Mouse (Mus musculus) liver, embryonic 15.5 days (tissue): ENCODE data around the gene Dmd. TPM values are rescaled to one million over a fixed set of nuclear protein-coding genes. Genes with fewer than 3 reads are reported as not detected.

Experiments
- ATAC-seq: fragments of 200-750 bp; cut with Nextera tagmentation; 2 replicates; pipeline ENCODE4 v1.8.0; 2017; ENCODE audit warnings: moderate number of reproducible peaks, mild to moderate bottlenecking, moderate library complexity; ENCODE audit not compliant: insufficient read depth
- H3K27ac ChIP-seq: fragments of 300-500 bp; sonication (generic); replicated peaks from 2 replicates; pipeline ENCODE4 v1.5.1; 2015; ENCODE audit warnings: mild to moderate bottlenecking, inconsistent platforms
- H3K27me3 ChIP-seq: fragments of 300-500 bp; sonication (generic); 2 replicates; pipeline ENCODE4 v1.6.1; 2015; ENCODE audit warnings: mild to moderate bottlenecking, inconsistent platforms
- H3K36me3 ChIP-seq: fragments of 300-500 bp; sonication (generic); replicated peaks from 2 replicates; pipeline ENCODE4 v1.6.1; 2015; ENCODE audit warnings: moderate library complexity, mild to moderate bottlenecking, inconsistent platforms
- H3K4me1 ChIP-seq: fragments of 300-500 bp; sonication (generic); replicated peaks from 2 replicates; pipeline ENCODE4 v1.6.1; 2015; ENCODE audit warnings: inconsistent platforms
- H3K4me2 ChIP-seq: fragments of 300-500 bp; sonication (generic); 2 replicates; pipeline ENCODE4 v1.6.1; 2015; ENCODE audit warnings: moderate library complexity, mild to moderate bottlenecking, inconsistent platforms
- H3K4me3 ChIP-seq: fragments of 300-500 bp; sonication (generic); replicated peaks from 2 replicates; pipeline ENCODE4 v1.5.1; 2015; ENCODE audit warnings: mild to moderate bottlenecking, inconsistent platforms
- H3K9ac ChIP-seq: fragments of 300-500 bp; sonication (generic); 2 replicates; pipeline ENCODE4 v1.6.1; 2015; ENCODE audit warnings: moderate library complexity, mild to moderate bottlenecking, inconsistent platforms
- H3K9me3 ChIP-seq: fragments of 300-500 bp; sonication (generic); replicated peaks from 2 replicates; pipeline ENCODE4 v1.6.1; 2016; ENCODE audit warnings: inconsistent platforms
- WGBS: fragments of 180-500 bp; shearing (Covaris S2); methylation state at CpG from one replicate; pipeline ENCODE4 v1.1.7; 2015; ENCODE audit warnings: mixed read lengths; ENCODE audit not compliant: insufficient replicate concordance; 5-methylcytosine and 5-hydroxymethylcytosine counted together
- polyA plus RNA-seq: library from polyadenylated mRNA; unstranded; fragments of >200 nt; fragmentation: Nextera tagmentation; extraction: Ambion mirVana; gene quantifications from 2 replicates; pipeline ENCODE4 v1.2.1, GENCODE M21; 2015

The Dmd gene
- polyA plus RNA-seq, 1 experiment from 2014 or later = 7.5 TPM

GRCm38 (mm10) chrX:84860012-84860647 is 1911.5 kb downstream of the Dmd start:
- no peaks in the 10 kb centered on the region for H3K27me3 ChIP-seq
- no peaks in the 10 kb centered on the region for H3K36me3 ChIP-seq
- WGBS = 40% methylated on average over 3 of the region's 3 CpGs
- H3K27ac ChIP-seq = no peak overlapping the region
- peak; percentile 34; the same call in 1 of the 2 replicates for ATAC-seq
- H3K9me3 ChIP-seq = no peaks in the 10 kb centered on the region
- no peak overlapping the region for H3K9ac ChIP-seq
- H3K4me3 ChIP-seq = no peak overlapping the region
- H3K4me2 ChIP-seq = no peak overlapping the region
- no peaks in the 10 kb centered on the region for H3K4me1 ChIP-seq

- Histone ChIP-seq H3K9ac (no peak overlapping the region), H3K27me3 (no peaks in the 10 kb centered on the region), H3K9me3 (no peaks in the 10 kb centered on the region), H3K4me1 (no peaks in the 10 kb centered on the region), H3K27ac (no peak overlapping the region), H3K4me3 (no peak overlapping the region), H3K36me3 (no peaks in the 10 kb centered on the region), H3K4me2 (no peak overlapping the region)
- no peak for ATAC-seq
- 62% methylated on average over 4 of the region's 4 CpGs for WGBS
These were observed 1924.4 kb downstream of the Dmd start for GRCm38 (mm10) chrX:84873090-84873489.

DNA sequence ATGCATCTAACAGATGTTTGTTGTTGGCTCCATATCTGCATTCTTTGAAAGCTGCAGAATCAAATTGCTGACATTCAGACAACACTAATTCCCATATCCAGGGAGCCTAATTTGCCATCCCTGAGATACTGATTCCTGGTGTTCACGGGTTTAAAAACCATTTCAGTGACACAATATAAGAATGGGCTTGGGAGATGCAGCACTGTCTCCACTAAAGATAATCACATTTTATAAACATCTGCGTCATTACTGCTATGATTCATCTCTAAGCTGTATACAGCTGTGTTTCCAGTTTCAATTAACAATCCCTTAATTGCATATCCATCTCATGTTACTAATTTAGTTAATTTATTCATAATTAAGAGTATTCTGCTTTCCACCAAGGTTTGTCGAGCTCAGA is 1929.5 kb downstream of the Dmd start:
- WGBS = 44% methylated on average over 3 of the region's 3 CpGs
- Histone ChIP-seq H3K36me3 (no peaks in the 10 kb centered on the region), H3K4me1 (no peaks in the 10 kb centered on the region), H3K9me3 (no peaks in the 10 kb centered on the region), H3K27me3 (no peaks in the 10 kb centered on the region), H3K27ac (no peak overlapping the region), H3K4me2 (no peak overlapping the region), H3K9ac (no peak overlapping the region), H3K4me3 (no peak overlapping the region)
- ATAC-seq = no peak

- Histone ChIP-seq H3K27ac (no peak overlapping the region), H3K27me3 (no peaks in the 10 kb centered on the region), H3K4me2 (no peak overlapping the region), H3K36me3 (no peaks in the 10 kb centered on the region), H3K4me1 (no peaks in the 10 kb centered on the region), H3K4me3 (no peak overlapping the region), H3K9me3 (no peaks in the 10 kb centered on the region), H3K9ac (no peak overlapping the region)
- no peak for ATAC-seq
- 58% methylated on average over 10 of the region's 10 CpGs for WGBS
These were observed 1984.2 kb downstream of the Dmd start for GRCm38 (mm10) chrX:84932715-84933473.

GRCm38 (mm10) chrX:84960557-84960956 is 2011.9 kb downstream of the Dmd start:
- H3K36me3 ChIP-seq = no peaks in the 10 kb centered on the region
- no peaks in the 10 kb centered on the region for H3K4me1 ChIP-seq
- H3K27ac ChIP-seq = no peak overlapping the region
- H3K9ac ChIP-seq = no peak overlapping the region
- H3K4me3 ChIP-seq = no peak overlapping the region
- H3K9me3 ChIP-seq = no peaks in the 10 kb centered on the region
- no peak for ATAC-seq
- H3K27me3 ChIP-seq = no peaks in the 10 kb centered on the region
- WGBS = 50% methylated on average over 5 of the region's 5 CpGs
- H3K4me2 ChIP-seq = no peak overlapping the region

DNA sequence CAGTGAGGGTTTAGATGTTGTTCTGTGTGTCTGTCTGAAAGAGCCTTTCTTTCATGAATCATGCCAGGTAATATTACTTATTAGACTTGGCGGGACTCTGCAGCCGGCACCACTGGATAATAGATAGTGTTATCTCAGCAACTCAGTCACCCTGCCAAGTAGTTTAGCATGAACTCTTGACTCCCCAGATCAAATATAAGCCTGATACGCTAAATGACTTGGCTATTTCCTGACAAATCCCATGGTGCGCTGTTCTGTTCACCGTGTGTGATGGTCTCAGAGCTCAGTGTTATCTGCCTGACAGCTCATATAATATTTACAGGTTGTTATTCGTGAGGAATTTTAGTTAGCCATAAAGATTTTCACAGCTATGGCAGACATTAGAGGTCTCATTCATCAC is 2012.3 kb downstream of the Dmd start:
- Histone ChIP-seq H3K27ac (no peak overlapping the region), H3K4me2 (no peak overlapping the region), H3K9me3 (no peaks in the 10 kb centered on the region), H3K9ac (no peak overlapping the region), H3K27me3 (no peaks in the 10 kb centered on the region), H3K4me3 (no peak overlapping the region), H3K4me1 (no peaks in the 10 kb centered on the region), H3K36me3 (no peaks in the 10 kb centered on the region)
- ATAC-seq = no peak
- WGBS = 54% methylated on average over 6 of the region's 6 CpGs

DNA sequence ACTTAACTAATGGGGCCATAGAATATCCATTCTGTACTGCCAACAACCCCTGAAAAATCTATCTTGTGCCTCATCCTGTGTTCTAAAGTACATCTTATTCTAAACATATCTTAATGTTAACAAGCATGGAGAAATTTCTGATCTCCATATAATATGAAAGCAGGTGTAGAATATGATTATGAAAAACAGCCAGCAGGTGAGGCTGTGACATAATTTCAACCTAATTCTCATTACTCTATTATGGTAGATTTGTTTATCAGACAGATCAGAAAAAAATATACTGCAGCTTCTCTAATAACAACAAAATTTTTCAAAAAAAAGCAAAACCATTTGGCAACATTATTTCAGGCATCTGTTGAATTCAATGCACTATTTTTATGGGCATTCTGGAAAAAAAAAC is 2059.6 kb downstream of the Dmd start:
- no peak overlapping the region for H3K4me3 ChIP-seq
- H3K27ac ChIP-seq = no peak overlapping the region
- H3K9ac ChIP-seq = no peak overlapping the region
- no peak overlapping the region for H3K4me2 ChIP-seq
- no peaks in the 10 kb centered on the region for H3K4me1 ChIP-seq
- no peaks in the 10 kb centered on the region for H3K9me3 ChIP-seq
- no peaks in the 10 kb centered on the region for H3K27me3 ChIP-seq
- ATAC-seq = no peak
- no peaks in the 10 kb centered on the region for H3K36me3 ChIP-seq

- H3K9me3 ChIP-seq = no peaks in the 10 kb centered on the region
- 28% methylated on average over 8 of the region's 8 CpGs for WGBS
- ATAC-seq = no peak
These were observed 2092.9 kb downstream of the Dmd start for GRCm38 (mm10) chrX:85041466-85042058.

DNA sequence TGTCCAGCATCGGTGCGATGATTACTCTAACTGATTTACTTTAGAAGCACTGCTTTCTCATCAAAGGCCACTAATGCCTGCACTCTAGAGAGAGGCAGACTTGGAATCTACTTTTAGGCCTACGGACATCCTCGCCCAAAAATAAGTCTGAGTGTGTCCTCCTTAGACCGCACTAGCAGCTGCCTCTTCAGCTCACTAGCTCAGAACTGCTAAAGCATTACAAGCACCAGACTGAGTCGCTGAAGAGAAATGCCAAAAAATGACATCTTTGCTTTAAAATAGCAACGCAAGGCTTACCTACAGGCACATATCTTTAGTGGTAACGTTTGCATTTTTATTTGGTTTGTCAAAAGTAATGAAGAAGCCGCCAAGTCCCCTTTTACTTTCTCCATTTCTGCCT is 2098.0 kb downstream of the Dmd start:
- H3K27ac ChIP-seq = no peak overlapping the region
- H3K9ac ChIP-seq = no peak overlapping the region
- H3K27me3 ChIP-seq = peaks cover 5% of the 10 kb centered on the region
- H3K4me3 ChIP-seq = no peak overlapping the region
- no peaks in the 10 kb centered on the region for H3K9me3 ChIP-seq
- H3K4me2 ChIP-seq = no peak overlapping the region
- no peaks in the 10 kb centered on the region for H3K4me1 ChIP-seq
- no peak for ATAC-seq
- no peaks in the 10 kb centered on the region for H3K36me3 ChIP-seq
- WGBS = 70% methylated on average over 9 of the region's 9 CpGs

More at GRCm38 (mm10) chrX:85041466-85042058, 2092.9 kb downstream of the Dmd start:
- Histone ChIP-seq H3K4me1 (no peaks in the 10 kb centered on the region), H3K27ac (no peak overlapping the region), H3K36me3 (no peaks in the 10 kb centered on the region), H3K4me2 (no peak overlapping the region), H3K9ac (no peak overlapping the region), H3K27me3 (no peaks in the 10 kb centered on the region; the same call in 1 of the 2 replicates), H3K4me3 (no peak overlapping the region)

DNA sequence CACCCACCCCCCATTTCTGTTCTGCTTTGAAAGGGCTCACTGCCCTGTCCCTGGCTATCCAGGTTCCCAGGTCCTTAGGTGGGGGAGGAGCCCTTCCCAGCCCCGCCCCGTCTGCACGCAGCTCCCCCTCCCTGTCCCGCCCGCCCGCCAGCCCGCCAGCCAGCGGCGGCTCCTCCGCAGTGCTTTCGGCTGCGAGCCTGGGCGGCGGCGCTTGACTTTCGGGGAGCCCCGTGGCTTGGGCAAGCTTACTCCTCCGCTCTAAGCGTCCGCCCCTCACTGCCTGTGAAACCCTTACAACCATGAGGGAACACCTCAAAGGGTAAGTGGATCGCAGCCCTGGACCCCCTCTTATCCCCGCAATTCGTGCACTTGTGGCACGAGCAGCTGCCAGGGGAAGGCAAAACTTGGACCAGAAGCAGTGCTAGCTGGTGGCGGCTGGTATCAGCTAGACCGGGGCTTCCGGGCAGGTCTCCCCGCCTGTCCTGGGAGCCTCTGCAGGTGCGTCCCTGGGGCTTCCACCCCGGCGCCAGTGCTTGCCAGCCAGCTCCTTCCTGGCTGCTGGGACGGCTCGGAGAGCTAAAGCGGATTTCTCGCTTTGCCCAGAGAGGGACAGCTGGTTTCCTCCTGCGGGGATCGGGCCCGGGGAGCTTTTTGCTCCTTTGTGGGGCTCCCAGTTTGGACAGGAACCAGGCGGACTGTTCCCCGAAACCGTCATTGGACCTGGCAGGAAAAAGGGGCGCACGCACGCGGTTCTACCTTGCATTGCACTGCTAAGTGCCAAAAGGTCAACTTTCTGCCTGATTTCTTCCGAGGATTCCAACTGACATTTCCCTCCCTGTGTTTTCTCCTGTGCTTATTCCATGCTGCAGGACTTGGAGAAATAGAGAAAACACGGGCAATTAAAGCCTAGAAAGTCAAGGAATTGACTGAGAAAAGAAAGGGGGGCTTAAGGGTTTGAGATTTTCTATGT is 2099.8 kb downstream of the Dmd start:
- peak; percentile 89 for ATAC-seq
- H3K9me3 ChIP-seq = no peaks in the 10 kb centered on the region
- H3K27me3 ChIP-seq = peaks cover 5% of the 10 kb centered on the region
- H3K4me2 ChIP-seq = peak overlapping the region; percentile 64
- H3K27ac ChIP-seq = no peak overlapping the region
- peak overlapping the region; percentile 55 for H3K4me3 ChIP-seq
- H3K9ac ChIP-seq = peak overlapping the region; percentile 39
- H3K36me3 ChIP-seq = no peaks in the 10 kb centered on the region
- no peaks in the 10 kb centered on the region for H3K4me1 ChIP-seq
- 18% methylated on average over 38 of the region's 47 CpGs for WGBS

- Histone ChIP-seq H3K4me1 (no peaks in the 10 kb centered on the region), H3K36me3 (no peaks in the 10 kb centered on the region), H3K4me2 (peak overlapping the region; percentile 64), H3K9me3 (no peaks in the 10 kb centered on the region), H3K27me3 (peaks cover 5% of the 10 kb centered on the region), H3K4me3 (peak overlapping the region; percentile 55; the same call in 1 of the 2 replicates), H3K9ac (no peak overlapping the region), H3K27ac (no peak overlapping the region)
- no peak for ATAC-seq
- WGBS = 51% methylated on average over 3 of the region's 3 CpGs
These were observed 2100.9 kb downstream of the Dmd start for GRCm38 (mm10) chrX:85049593-85049992.
